Mouse (Mus musculus) neural tube, embryonic 14.5 days (tissue): ENCODE measurements around the gene Odf2. TPM values are rescaled to one million over a fixed set of nuclear protein-coding genes. Genes with fewer than 3 reads are reported as not detected.

Source experiments
- ATAC-seq: fragments of 200-750 bp; cut with Nextera tagmentation; 2 replicates; pipeline ENCODE4 v1.8.0; 2017; ENCODE audit warnings: low read depth, mild to moderate bottlenecking, moderate TSS enrichment, moderate library complexity
- H3K27ac ChIP-seq: fragments of 300-500 bp; sonication (generic); 2 replicates; pipeline ENCODE4 v1.5.1; 2014; ENCODE audit warnings: low read depth, mild to moderate bottlenecking, control low read depth, low read length, moderate library complexity, mixed read lengths
- H3K27me3 ChIP-seq: fragments of 300-500 bp; sonication (generic); 2 replicates; pipeline ENCODE4 v1.6.1; 2014; ENCODE audit warnings: low read length; ENCODE audit not compliant: control insufficient read depth, insufficient read depth
- H3K36me3 ChIP-seq: fragments of 300-500 bp; sonication (generic); 2 replicates; pipeline ENCODE4 v1.6.1; 2014; ENCODE audit warnings: low read length, mixed read lengths; ENCODE audit not compliant: control insufficient read depth, insufficient read depth
- H3K4me1 ChIP-seq: fragments of 300-500 bp; sonication (generic); 2 replicates; pipeline ENCODE4 v1.6.1; 2014; ENCODE audit warnings: low read length; ENCODE audit not compliant: control insufficient read depth, insufficient read depth
- H3K4me2 ChIP-seq: fragments of 300-500 bp; sonication (generic); 2 replicates; pipeline ENCODE4 v1.6.1; 2014; ENCODE audit warnings: mild to moderate bottlenecking, low read depth, low read length, control low read depth
- H3K4me3 ChIP-seq: fragments of 300-500 bp; sonication (generic); 2 replicates; pipeline ENCODE4 v1.5.1; 2014; ENCODE audit warnings: low read depth, low read length, control low read depth, mixed read lengths
- H3K9ac ChIP-seq: fragments of 300-500 bp; sonication (generic); replicated peaks from 2 replicates; pipeline ENCODE4 v1.6.1; 2014; ENCODE audit warnings: low read depth, mild to moderate bottlenecking, control low read depth, low read length, mixed read lengths
- H3K9me3 ChIP-seq: fragments of 300-500 bp; sonication (generic); 2 replicates; pipeline ENCODE4 v1.6.1; 2016; ENCODE audit warnings: low read length; ENCODE audit not compliant: control insufficient read depth
- WGBS: fragments of 180-500 bp; shearing (Covaris S2); extraction: QIAGEN DNeasy Blood & Tissue Kit; methylation state at CpG from one replicate; pipeline ENCODE4 v1.1.7; 2014; 5-methylcytosine and 5-hydroxymethylcytosine counted together
- polyA plus RNA-seq: library from polyadenylated mRNA; unstranded; fragments of >200 nt; fragmentation: Nextera tagmentation; extraction: Ambion mirVana; gene quantifications from 2 replicates; pipeline ENCODE4 v1.2.1, GENCODE M21; 2014

Gene Odf2
- polyA plus RNA-seq, 1 experiment from 2014 or later, result 68.6 TPM

DNA sequence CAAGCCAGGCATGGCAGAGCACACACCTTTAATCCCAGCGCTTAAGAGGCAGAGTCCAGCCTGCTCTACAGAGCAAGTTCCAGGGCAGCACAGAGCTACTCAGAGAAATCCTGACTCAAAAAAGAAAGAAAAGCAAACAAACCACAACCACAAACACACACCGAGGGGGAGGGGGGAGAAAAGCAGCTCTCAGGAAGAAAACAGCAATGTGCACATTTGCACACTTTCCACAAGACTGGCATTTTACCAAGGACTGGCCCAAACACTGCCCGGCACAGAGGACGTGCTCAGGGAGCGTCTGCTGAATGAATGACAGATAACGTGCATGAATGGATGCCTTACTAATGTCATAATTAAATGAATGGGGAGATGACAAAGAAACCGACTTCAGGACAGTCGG lies 40.0 kb upstream of the Odf2 start:
- Histone ChIP-seq H3K4me2 (no peak overlapping the region), H3K36me3 (no peaks in the 10 kb centered on the region), H3K27me3 (no peaks in the 10 kb centered on the region; the same call in 1 of the 2 replicates), H3K4me1 (peaks cover 29% of the 10 kb centered on the region), H3K9me3 (no peaks in the 10 kb centered on the region), H3K9ac (no peak overlapping the region), H3K27ac (no peak overlapping the region), H3K4me3 (no peak overlapping the region)
- no peak for ATAC-seq
- 28% methylated on average over 8 of the region's 8 CpGs for WGBS

DNA sequence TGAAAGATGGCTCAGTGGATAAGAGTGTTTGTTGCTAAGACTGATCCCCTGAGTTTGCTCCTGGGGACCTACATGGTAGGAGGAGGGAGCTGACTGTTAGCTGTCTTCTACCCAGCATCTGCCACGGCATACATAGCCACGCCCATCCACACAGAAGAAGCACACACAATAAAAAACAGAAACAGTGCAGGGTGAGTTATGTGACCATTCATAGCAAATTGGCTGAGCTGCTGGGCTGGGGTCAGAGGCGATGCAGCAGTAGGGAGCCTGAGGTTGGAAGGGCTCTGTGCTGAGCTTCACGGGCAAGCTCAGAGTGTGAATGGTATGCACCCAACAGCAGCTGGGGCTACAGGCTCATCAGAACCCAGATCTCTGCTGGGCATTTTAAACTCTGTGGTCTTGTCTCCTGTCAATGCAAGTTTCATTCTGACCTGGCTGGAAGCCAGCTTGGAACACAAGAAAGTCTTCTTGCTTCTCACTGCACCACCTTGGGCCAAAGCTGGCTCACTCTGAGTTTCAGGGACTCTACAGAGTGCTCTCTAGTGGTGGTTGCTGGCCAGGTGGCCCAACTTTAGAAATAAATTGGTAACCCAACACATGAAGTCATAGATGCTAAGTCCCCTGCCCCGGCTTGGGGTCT lies 39.1 kb upstream of the Odf2 start:
- Histone ChIP-seq H3K27ac (no peak overlapping the region; the same call in 1 of the 2 replicates), H3K27me3 (no peaks in the 10 kb centered on the region; the same call in 1 of the 2 replicates), H3K36me3 (no peaks in the 10 kb centered on the region), H3K4me2 (no peak overlapping the region), H3K4me1 (peaks cover 23% of the 10 kb centered on the region), H3K9ac (0 out of 2 replicates have a peak overlapping the region, but pooled peaks have one; percentile 16), H3K4me3 (no peak overlapping the region), H3K9me3 (no peaks in the 10 kb centered on the region)
- ATAC-seq, result no peak
- WGBS, result 20% methylated on average over 5 of the region's 5 CpGs

DNA sequence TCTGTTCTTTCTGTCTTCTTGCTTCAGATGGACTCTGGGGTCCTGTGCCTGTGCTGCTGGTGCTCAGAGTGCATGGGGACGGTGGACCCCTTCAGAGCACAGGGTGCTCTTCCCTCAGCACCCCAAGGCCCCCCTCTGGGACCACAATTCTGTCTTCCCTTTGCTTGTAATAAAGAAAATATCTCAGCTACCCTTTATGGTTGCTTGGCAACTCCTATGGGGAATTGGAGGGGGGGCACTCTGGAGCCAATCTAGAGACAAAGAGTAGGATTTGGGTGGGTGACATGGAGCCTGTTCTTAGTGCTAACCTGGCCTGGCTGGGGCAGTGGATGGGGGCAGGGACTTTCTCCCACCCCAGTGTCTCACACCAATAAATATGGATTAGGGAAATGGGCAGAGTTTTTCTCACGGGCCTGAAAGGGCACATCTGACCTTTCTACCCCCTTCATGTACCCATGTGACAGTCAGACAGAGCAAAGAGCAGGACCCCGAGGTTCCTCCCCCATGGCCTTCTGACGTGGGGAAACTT lies 36.0 kb upstream of the Odf2 start:
- Histone ChIP-seq H3K4me1 (peaks cover 21% of the 10 kb centered on the region), H3K27me3 (no peaks in the 10 kb centered on the region), H3K9me3 (no peaks in the 10 kb centered on the region), H3K27ac (peak overlapping the region; percentile 22; the same call in 1 of the 2 replicates), H3K9ac (no peak overlapping the region), H3K4me3 (no peak overlapping the region), H3K36me3 (no peaks in the 10 kb centered on the region), H3K4me2 (no peak overlapping the region)
- whole genome bisulfite sequencing, result 13% methylated on average over 4 of the region's 4 CpGs
- no peak for ATAC-seq

DNA sequence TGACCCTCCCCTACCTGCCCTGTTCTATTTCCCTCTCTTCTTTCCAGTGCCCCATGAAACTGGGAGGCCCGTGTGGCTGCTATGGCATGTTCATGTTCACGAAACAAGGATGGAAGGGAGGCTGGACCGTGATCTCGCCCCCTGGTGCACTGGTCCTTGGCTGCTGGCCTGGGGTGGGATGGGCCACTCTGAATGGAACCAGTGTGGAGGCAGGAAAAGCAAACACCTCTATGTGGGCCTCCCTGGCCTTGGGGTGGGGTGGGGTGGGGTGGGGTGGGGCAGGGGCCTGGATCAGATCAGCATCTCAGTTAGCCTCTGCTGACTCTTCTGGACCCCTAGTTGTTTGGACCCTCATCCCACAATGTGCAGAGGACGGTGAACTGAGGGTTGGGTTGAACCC lies 35.3 kb upstream of the Odf2 start:
- 29% methylated on average over 5 of the region's 5 CpGs for WGBS
- no peak overlapping the region for H3K27ac ChIP-seq
- no peaks in the 10 kb centered on the region for H3K27me3 ChIP-seq
- H3K4me3 ChIP-seq, result no peak overlapping the region
- H3K4me2 ChIP-seq, result no peak overlapping the region
- H3K4me1 ChIP-seq, result peaks cover 21% of the 10 kb centered on the region
- H3K36me3 ChIP-seq, result no peaks in the 10 kb centered on the region
- ATAC-seq, result no peak
- no peak overlapping the region for H3K9ac ChIP-seq
- H3K9me3 ChIP-seq, result no peaks in the 10 kb centered on the region

DNA sequence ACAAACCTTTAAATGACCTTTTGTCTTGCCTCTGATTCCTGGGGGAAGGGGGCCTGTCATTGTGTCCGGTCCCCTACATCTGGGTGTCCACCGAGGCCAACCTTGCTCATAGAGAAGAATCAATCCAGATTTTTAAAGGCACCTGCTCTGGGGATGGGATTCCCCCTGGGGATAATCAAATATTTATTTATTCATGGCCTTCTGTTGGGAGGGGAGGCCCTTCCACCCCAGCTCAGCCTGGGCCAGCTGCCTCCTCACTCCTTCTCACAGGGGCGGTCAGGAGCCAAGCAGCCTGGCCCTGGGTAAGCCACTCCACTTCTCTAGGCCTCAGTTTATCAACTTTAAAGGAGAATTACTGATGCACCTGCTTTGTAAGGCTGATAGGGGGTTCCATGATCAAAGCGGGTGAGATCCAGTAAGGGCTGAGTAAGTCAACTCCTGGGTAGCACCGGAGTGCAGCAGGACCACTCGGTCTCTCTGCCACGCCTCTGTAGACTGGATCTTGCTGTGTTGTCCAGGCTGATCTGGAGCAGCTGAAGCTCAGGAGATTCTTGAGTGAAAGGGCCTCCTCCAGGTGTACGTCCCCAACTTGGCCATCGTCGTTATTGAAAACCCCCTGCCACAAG lies 33.3 kb upstream of the Odf2 start:
- WGBS, result 20% methylated on average over 10 of the region's 10 CpGs
- ATAC-seq, result no peak
- Histone ChIP-seq H3K36me3 (no peaks in the 10 kb centered on the region), H3K27me3 (no peaks in the 10 kb centered on the region), H3K4me1 (peaks cover 14% of the 10 kb centered on the region; the same call in 1 of the 2 replicates), H3K4me3 (no peak overlapping the region), H3K9me3 (no peaks in the 10 kb centered on the region), H3K4me2 (no peak overlapping the region), H3K9ac (no peak overlapping the region), H3K27ac (no peak overlapping the region)

DNA sequence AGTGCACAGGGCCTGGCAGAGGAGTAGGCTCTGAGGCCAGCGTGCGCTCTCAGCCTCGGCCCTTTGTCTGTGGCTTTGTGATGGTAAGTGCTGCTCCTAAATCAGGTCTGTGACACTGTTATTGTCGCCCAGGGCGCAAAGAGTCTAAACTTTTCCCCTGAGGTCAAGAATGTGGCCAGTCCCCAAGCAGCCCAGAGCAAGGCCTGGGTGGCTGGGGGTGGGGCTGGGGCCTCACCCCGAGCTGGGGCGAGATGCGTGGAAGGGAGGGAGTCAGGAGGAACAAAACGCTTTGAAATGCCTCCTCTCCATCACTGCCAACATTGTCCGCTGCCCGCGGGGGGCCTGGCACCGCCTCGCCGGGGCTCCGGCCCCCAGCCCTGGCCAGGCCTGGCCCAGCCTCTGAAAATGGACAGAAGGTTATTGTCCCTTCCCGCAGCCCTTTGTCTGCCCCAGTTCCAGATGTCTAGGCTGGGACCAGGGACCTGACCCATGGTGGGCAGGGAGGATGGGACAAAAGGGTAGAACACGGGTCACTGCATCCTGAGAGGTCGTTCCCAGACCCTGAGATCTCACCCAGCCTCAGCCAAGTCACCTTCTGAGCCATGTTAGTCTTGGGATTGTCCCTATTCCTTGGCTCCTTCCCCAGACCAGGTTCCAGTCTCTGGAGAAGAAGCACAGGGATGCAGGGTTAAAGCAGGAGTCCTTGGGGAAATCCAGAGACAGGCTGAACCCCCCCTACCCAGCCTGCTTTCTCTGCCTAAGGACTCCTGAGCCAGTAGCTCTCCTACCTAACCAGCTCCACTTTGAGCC lies 32.4 kb upstream of the Odf2 start:
- Histone ChIP-seq H3K27me3 (no peaks in the 10 kb centered on the region), H3K4me3 (no peak overlapping the region), H3K9ac (0 out of 2 replicates have a peak overlapping the region, but pooled peaks have one; percentile 8), H3K4me1 (peaks cover 14% of the 10 kb centered on the region; the same call in 1 of the 2 replicates), H3K36me3 (no peaks in the 10 kb centered on the region), H3K4me2 (no peak overlapping the region; the same call in 1 of the 2 replicates), H3K27ac (peak overlapping the region; percentile 45; the same call in 1 of the 2 replicates), H3K9me3 (no peaks in the 10 kb centered on the region)
- ATAC-seq, result 0 out of 2 replicates have a peak, but pooled peaks have one; percentile 16
- WGBS, result 6% methylated on average over 19 of the region's 19 CpGs

DNA sequence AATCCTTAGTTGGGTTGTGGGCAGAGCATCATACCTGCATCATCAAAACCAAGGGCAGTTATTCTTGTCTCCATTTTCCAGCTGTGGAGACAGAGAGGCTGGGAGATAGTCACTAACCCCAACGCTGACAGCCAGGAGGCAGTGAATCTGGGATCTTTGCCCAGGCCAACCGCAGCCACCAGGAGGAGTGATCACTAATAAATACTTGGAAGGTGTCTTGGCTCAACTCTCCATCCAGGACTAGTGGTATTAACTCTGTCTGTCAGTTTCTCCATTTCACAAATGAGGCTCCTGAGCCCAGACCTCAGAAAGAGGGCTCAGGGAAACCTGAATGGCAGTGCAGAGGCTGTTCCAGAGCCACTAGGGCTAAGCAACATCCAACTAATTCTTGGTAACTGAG lies 31.7 kb upstream of the Odf2 start:
- Histone ChIP-seq H3K4me3 (no peak overlapping the region), H3K9me3 (no peaks in the 10 kb centered on the region), H3K27ac (no peak overlapping the region), H3K4me2 (no peak overlapping the region), H3K4me1 (peaks cover 14% of the 10 kb centered on the region; the same call in 1 of the 2 replicates), H3K9ac (no peak overlapping the region), H3K36me3 (no peaks in the 10 kb centered on the region), H3K27me3 (no peaks in the 10 kb centered on the region)
- 4% methylated on average over 2 of the region's 2 CpGs for WGBS
- ATAC-seq, result no peak

DNA sequence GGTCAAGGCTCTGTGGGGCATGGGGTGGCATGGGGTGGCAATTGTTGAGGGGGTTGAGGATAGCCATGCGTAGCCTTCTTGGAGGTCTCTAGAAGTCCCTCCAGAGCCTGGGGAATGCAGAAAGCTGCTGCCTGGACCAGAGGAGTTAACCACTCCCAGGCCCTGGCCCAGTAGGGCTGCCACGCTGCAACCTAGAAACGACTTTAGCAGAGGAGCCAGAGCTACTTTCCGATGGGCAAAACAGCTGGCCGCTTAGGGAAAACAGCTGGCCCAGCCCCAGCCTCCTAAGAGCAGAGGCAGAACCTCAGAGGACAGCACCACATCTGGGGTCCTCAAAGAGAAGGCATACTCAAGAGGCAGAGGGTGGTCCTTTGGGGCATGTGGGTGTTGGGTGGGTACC lies 31.1 kb upstream of the Odf2 start:
- Histone ChIP-seq H3K4me1 (peaks cover 14% of the 10 kb centered on the region; the same call in 1 of the 2 replicates), H3K9ac (no peak overlapping the region), H3K4me3 (no peak overlapping the region), H3K4me2 (no peak overlapping the region), H3K36me3 (no peaks in the 10 kb centered on the region), H3K27ac (no peak overlapping the region), H3K27me3 (no peaks in the 10 kb centered on the region), H3K9me3 (no peaks in the 10 kb centered on the region)
- 65% methylated on average over 5 of the region's 5 CpGs for WGBS
- no peak for ATAC-seq
